Mouse (Mus musculus) ES-E14 (cell line): Measurements from ENCODE around the gene Prkab1.

ENCODE experiments used
- CHD2 ChIP-seq: IDR thresholded peaks from 2 replicates; pipeline ENCODE4 v1.6.1; 2014; ENCODE audit warnings: mild to moderate bottlenecking, low read depth, low read length, inconsistent platforms
- HCFC1 ChIP-seq: IDR thresholded peaks from 2 replicates; pipeline ENCODE4 v1.6.1; 2012; ENCODE audit warnings: low read length, inconsistent platforms, borderline replicate concordance; ENCODE audit not compliant: insufficient read depth
- MAFK ChIP-seq: IDR thresholded peaks from 2 replicates; pipeline ENCODE4 v1.6.1; 2014; ENCODE audit warnings: mild to moderate bottlenecking, low read depth, low read length, inconsistent platforms; ENCODE audit not compliant: insufficient read depth
- ZC3H11A ChIP-seq: IDR thresholded peaks from 2 replicates; pipeline ENCODE4 v1.6.1; 2012; ENCODE audit warnings: low read depth, mild to moderate bottlenecking, inconsistent platforms, low read length, borderline replicate concordance

DNA sequence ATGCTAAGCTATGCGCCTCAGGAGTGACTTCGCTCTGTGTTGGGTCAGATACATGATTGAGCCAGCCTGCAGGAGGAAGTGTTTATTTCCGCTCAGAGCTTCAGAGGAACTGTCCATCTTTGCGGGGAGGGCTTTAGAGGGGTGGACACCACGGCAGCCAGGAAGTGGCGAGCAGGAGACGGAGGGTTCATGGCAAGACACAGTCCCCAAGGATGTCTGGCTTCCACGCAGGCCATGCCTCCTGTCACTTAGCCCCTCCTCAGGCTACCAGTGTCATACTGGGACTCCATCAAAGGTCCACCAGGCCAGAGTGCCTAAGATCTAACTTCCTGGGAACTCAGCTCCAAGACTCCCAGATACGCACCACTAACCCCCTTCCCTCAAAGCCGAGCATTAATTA lies 46.6 kb downstream of the Prkab1 start:
- TF ChIP-seq MAFK (no peak), HCFC1 (no peak), CHD2 (no peak), ZC3H11A (no peak)
